Mouse (Mus musculus): Measurements from ENCODE around the gene Arhgap10.

Gene Arhgap10

GRCm38 (mm10) chr8:77227742-77228141 is 290.0 kb downstream of the Arhgap10 start:
- peak; percentile 13 for DNase-seq (ENCODE audit: low read depth, low spot score)

- no peak for DNase-seq (ENCODE audit: low read depth, low spot score)
Measured at GRCm38 (mm10) chr8:77223123-77223522, 294.6 kb downstream of the Arhgap10 start.

DNA sequence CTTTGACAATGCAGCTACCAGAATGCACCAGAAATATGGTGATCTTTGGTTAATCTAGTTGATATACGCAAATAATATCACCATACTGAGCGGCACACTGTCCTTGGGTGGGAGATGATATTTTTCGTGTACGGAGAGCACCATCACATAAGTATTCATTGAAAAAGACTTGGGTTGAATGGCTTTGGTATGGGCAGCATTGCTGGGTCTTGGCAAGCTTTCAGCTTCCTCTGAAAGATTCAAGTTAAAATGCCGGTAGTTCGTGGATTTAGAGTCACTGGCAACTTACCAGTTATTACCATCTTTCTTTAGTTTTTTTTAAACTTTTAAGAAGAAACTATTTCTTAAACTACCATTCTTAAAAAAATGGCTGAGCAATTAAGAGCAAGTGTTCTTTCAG is 302.6 kb downstream of the Arhgap10 start:
- DNase-seq (ENCODE audit: low read depth, low spot score) = no peak

- no peak for DNase-seq (ENCODE audit: low read depth, low spot score)
Measured at GRCm38 (mm10) chr8:77214665-77215064, 303.1 kb downstream of the Arhgap10 start.

GRCm38 (mm10) chr8:77213893-77214464 is 303.8 kb downstream of the Arhgap10 start:
- DNase-seq (ENCODE audit: low read depth, low spot score) = no peak

DNA sequence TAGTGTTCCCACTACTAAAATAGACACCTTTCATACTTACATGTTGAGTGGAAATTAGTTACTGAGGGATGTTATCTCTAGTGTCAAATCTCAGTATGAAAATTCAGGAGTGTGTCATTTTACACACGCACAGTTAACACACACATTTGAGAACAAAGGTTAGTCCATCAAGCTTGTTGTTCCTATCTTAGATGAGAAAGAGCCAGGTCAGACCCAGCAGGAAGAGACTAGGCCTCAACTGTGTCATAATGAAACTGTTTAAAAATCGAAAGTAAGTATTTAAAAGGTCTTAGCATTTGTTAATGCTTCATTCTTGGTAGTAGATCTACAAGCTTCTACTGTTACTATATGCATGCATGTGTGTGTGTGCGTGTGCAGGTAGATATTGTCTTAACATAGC is 308.5 kb downstream of the Arhgap10 start:
- no peak for DNase-seq (ENCODE audit: low read depth, low spot score)
